Mouse (Mus musculus) right cerebral cortex, adult 2 months (tissue): Measurements from ENCODE around the gene Olfr658.

Experiments
- DNase-seq, 2 experiments: peaks; one replicate each; pipeline ENCODE4 v3.0.0; 2021 to 2022; ENCODE audit warnings: low spot score in 2 of 2

The Olfr658 gene

GRCm38 (mm10) chr7:104646841-104647482, at the start of gene Olfr658:
Olfr658 (minus strand) TSS chr7:104647305.
- DNase-seq, result peak; percentile 6 to 8

DNA sequence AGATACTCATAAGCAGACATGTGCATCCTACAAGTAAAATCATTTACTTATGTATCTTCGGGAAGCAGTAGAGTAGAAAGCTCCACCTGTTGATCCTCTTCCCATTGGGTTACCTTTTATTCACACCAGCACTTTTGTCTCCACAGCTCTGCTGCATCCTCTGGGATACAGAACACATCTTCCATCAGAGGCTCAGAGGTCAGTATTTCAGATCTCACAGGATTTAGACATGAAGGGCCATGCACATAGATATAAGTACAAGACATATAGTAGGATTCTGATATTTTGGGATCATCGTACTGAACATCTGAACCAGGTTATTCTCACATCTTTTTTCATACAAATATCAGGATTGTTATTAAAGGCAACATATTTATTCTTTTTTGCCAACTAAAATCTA, 39.1 kb upstream of the Olfr658 start, which contains the start of gene Olfr661:
Gene Olfr661, plus strand, starts transcription at position 301 of the 400 bp plus-strand sequence.
- DNase-seq, result no peak

GRCm38 (mm10) chr7:104666453-104666852, 19.3 kb upstream of the Olfr658 start, which contains the start of gene Olfr659:
Olfr659 (plus strand) TSS chr7:104666753.
- DNase-seq, result no peak

GRCm38 (mm10) chr7:104624494-104624893, 22.6 kb downstream of the Olfr658 start, which contains the start of gene Olfr657:
Olfr657 (plus strand) TSS chr7:104624794.
- no peak for DNase-seq

DNA sequence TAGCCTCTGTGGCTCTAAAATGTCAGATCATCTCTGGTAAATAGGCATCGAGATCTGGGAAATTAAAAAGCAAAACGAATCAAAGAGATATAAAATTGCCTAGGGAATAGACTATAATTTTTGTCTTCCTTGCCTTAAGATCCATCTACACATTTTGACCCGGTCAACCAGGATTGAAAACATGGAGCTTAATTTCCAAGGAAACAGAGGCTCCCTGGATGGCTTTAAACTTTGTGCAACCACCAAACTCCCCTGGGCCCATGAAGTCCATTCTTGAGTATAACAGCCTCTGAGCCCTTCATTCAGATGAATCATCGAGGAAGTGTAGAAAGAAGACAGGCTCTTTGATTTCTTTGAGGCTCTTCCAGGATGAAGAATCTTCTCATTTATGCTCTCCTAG, 33.5 kb downstream of the Olfr658 start, which contains the start of gene Olfr656:
Gene Olfr656, plus strand, starts transcription at position 301 of the 400 bp plus-strand sequence.
- no peak for DNase-seq

GRCm38 (mm10) chr7:104604727-104605126, 42.4 kb downstream of the Olfr658 start:
- no peak for DNase-seq

GRCm38 (mm10) chr7:104603173-104603572, 43.9 kb downstream of the Olfr658 start:
- no peak for DNase-seq

DNA sequence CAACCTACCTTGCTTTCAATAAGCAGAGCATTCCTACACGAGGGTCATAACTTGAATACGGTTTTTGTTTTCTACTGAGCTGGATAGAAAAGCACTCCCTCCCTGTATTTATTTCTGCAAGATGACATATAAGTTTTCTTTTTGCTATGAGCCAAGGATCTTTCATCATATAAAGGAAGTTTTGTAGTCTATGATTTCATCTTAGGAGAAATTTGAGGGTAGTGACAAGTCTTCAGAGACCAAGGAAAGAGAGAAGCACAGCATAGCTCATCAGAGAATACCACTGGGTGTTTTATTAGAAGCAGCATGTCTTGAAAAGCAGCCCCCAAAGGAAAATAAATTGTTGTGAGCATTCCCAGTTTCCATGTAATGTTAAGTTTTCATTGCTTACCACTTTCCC, 45.4 kb downstream of the Olfr658 start, which contains the start of gene Olfr655:
Gene Olfr655, minus strand, starts transcription at position 101 of the 400 bp plus-strand sequence.
- no peak for DNase-seq
